Mouse (Mus musculus) heart, adult 2 months (tissue): Measurements from ENCODE around the gene Srrd. TPM values are rescaled to one million over a fixed set of nuclear protein-coding genes. Genes with fewer than 3 reads are reported as not detected.

ENCODE experiments used
- DNase-seq, 2 experiments: peaks; one replicate each; pipeline ENCODE4 v3.0.0; 2021
- H3K27ac ChIP-seq: fragments of 200-600 bp; 2 replicates; pipeline ENCODE4 v1.8.1; 2022
- H3K27me3 ChIP-seq: fragments of 200-500 bp; 2 replicates; pipeline ENCODE4 v1.6.1; 2012; ENCODE audit warnings: mild to moderate bottlenecking, low read length, inconsistent platforms, mixed read lengths; ENCODE audit not compliant: control insufficient read depth, insufficient read depth
- H3K36me3 ChIP-seq: fragments of 200-500 bp; 2 replicates; pipeline ENCODE4 v1.6.1; 2012; ENCODE audit warnings: low read length, inconsistent platforms; ENCODE audit not compliant: control insufficient read depth, insufficient read depth
- H3K4me1 ChIP-seq: fragments of 200-500 bp; 2 replicates; pipeline ENCODE4 v1.6.1; 2011; ENCODE audit warnings: low read length; ENCODE audit not compliant: control insufficient read depth, insufficient read depth
- H3K4me3 ChIP-seq: fragments of 200-600 bp; 2 replicates; pipeline ENCODE4 v1.8.1; 2022
- H3K79me2 ChIP-seq: fragments of 200-500 bp; replicated peaks from 2 replicates; pipeline ENCODE4 v1.6.1; 2012; ENCODE audit warnings: mild to moderate bottlenecking, inconsistent platforms, low read length, moderate library complexity, mixed read lengths; ENCODE audit not compliant: control insufficient read depth, insufficient read depth
- H3K9ac ChIP-seq: fragments of 200-500 bp; 2 replicates; pipeline ENCODE4 v1.6.1; 2012; ENCODE audit warnings: low read depth, mild to moderate bottlenecking, control low read depth, inconsistent platforms, low read length, mixed read lengths
- CTCF ChIP-seq: fragments of 200-600 bp; IDR thresholded peaks from 2 replicates; pipeline ENCODE4 v1.8.1; 2022; ENCODE audit warnings: antibody characterized with exemption, mild to moderate bottlenecking, moderate library complexity
- EP300 ChIP-seq: fragments of 200-500 bp; IDR thresholded peaks from 2 replicates; pipeline ENCODE4 v1.6.1; 2011; ENCODE audit warnings: low read depth, low read length, control low read depth; ENCODE audit not compliant: insufficient read depth
- POLR2A ChIP-seq: fragments of 200-500 bp; IDR thresholded peaks from 2 replicates; pipeline ENCODE4 v1.6.1; 2011; ENCODE audit warnings: mild to moderate bottlenecking, low read depth, low read length, control low read depth; ENCODE audit not compliant: insufficient read depth
- WGBS: fragments of 180-500 bp; shearing (Covaris S2); methylation state at CpG from one replicate; pipeline ENCODE4 v1.1.7; 2018; 5-methylcytosine and 5-hydroxymethylcytosine counted together
- intact Hi-C: fragments of 180-260 bp; cut with DNase I; formaldehyde crosslinking; loops from one replicate; pipeline ENCODE4 v1.15.1; 2025
- polyA plus RNA-seq: library from polyadenylated mRNA; depleted of rRNA; stranded (reverse); fragments of >200 nt; gene quantifications from 2 replicates; pipeline ENCODE4 v1.2.3, GENCODE M21; 2012
- total RNA-seq, 2 experiments: library from RNA; stranded (reverse); gene quantifications; 2 replicates each; pipeline ENCODE4 v1.2.3; 2021

The Srrd gene
- total and polyA plus RNA-seq, 3 experiments, result 6.5 to 23.4 (median 7.3) TPM

DNA sequence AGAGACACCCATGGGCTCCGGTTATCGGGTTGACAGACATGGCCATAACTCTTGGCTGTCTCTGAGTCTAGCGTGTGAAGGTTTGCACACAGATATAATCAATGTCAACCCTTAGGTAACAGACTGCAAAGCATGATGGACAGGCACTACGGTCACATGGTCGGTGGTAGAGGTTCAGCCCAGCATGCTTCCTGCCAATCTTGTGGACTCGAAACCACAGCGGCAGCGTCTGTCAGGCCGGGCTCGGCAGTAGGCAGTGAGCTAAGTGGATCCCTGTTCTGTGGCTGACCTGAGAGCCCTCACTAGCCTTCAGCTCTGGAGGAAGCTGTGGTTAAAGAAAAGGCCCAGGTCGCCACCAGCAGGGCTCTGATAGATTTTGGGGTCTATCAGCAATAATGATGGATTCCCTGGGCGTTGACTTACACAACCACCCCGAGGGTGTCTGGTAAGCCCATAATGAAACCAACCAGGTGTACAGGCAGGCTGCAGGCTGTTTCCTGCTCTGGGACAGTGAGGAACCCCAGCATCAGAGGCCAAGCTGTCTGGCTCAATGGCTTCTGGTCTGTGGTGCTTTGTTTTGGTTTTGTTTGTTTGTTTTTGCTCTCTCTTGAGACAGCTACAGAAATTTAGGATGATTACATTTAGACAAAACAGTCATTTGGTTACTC lies 42.1 kb upstream of the Srrd start:
- Histone ChIP-seq H3K27ac (no peak overlapping the region), H3K36me3 (no peaks in the 10 kb centered on the region), H3K79me2 (no peaks in the 10 kb centered on the region), H3K4me3 (no peak overlapping the region), H3K9ac (no peak overlapping the region), H3K27me3 (no peaks in the 10 kb centered on the region), H3K4me1 (peaks cover 2% of the 10 kb centered on the region; the same call in 1 of the 2 replicates)
- TF ChIP-seq POLR2A, result no peak
- no peak for TF ChIP-seq EP300
- TF ChIP-seq CTCF, result no peak
- WGBS, result 89% methylated on average over 13 of the region's 13 CpGs
- intact Hi-C loops, result no loop called here
- no peak for DNase-seq

DNA sequence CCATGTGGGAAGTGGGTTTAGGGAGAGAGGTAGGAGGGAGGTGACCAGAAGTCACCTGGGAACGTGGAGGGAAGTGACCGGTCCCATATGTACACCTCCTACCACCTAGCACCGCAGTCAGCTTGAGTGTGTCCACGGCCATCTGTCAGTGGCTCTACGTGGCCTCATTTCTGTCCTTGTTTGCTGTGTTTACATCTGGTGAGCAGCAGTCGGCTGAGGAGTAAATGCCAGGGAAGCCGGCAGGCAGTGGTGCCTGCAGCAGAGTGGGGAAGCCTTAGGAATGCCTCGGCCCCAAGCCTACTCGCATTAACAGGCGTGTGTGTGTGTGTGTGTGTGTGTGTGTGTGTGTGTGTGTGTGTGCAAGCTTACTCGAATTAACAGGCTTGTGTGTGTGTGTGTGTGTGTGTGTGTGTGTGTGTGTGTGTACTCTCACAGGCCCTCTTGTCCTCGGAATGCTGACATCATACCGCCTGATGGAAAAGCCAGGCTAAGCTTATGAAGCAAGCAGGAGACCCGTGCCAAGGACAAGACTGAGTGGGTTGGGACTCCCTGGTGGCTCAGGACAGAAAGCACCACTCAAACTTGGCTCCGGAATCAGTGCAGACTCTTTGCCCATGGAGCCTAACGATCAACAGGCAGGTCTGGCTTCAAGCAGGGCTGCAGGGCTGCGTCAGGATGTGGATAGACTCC lies 39.9 kb upstream of the Srrd start:
- Histone ChIP-seq H3K4me1 (peaks cover 2% of the 10 kb centered on the region; the same call in 1 of the 2 replicates), H3K27me3 (no peaks in the 10 kb centered on the region), H3K36me3 (no peaks in the 10 kb centered on the region), H3K79me2 (no peaks in the 10 kb centered on the region), H3K9ac (no peak overlapping the region), H3K4me3 (no peak overlapping the region), H3K27ac (no peak overlapping the region)
- TF ChIP-seq EP300 (no peak), CTCF (no peak), POLR2A (no peak)
- 59% methylated on average over 17 of the region's 17 CpGs for WGBS
- intact Hi-C loops, result no loop called here
- peak in 1 of 2 experiments; percentile 58 for DNase-seq

DNA sequence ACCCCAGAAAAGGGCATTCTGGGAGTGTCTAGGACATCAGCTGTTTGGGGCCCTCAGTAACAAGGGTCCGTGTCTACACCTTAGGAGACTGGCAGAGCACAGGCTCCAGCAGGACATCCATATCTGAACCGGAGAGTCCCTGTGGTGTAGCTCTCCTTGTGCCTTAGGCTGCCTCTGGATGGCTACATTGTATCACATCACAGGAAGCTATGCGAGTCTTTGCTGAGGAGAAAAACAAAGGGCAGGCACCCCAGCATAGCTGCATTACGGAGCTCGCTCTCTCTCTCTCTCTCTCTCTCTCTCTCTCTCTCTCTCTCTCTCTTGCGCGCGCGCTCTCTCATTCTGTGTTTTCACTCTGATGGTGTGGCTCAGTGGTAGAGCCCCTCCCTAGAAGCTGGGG lies 39.2 kb upstream of the Srrd start:
- WGBS, result 77% methylated on average over 9 of the region's 9 CpGs
- no peak overlapping the region for H3K27ac ChIP-seq
- no peaks in the 10 kb centered on the region for H3K79me2 ChIP-seq
- H3K27me3 ChIP-seq, result no peaks in the 10 kb centered on the region
- H3K4me1 ChIP-seq, result peaks cover 2% of the 10 kb centered on the region; the same call in 1 of the 2 replicates
- intact Hi-C loops, result no loop called here
- no peaks in the 10 kb centered on the region for H3K36me3 ChIP-seq
- DNase-seq, result no peak
- TF ChIP-seq CTCF (no peak), EP300 (no peak), POLR2A (no peak)
- no peak overlapping the region for H3K4me3 ChIP-seq
- no peak overlapping the region for H3K9ac ChIP-seq

DNA sequence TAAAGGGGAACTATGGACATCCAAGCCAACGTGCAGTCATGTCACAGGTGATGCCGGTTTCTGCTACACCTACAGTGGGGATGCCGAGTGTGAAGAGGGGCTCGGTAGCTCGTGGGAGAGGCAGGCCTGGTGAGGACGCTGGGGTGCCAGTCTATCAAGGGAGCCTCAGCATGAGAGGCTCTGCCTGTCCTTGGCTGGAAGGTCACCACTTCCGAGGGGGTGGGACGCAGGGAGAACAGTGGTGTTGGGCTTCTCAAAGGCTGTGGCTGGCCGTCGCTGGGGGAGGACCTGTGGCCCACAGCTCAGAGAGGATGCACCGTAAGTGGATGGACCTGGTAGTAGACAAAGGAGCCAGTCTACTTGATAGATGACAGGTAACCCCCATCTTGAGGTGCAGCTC lies 38.3 kb upstream of the Srrd start:
- 76% methylated on average over 11 of the region's 11 CpGs for WGBS
- Histone ChIP-seq H3K9ac (no peak overlapping the region), H3K79me2 (no peaks in the 10 kb centered on the region), H3K36me3 (no peaks in the 10 kb centered on the region), H3K4me3 (no peak overlapping the region), H3K27ac (no peak overlapping the region), H3K4me1 (peaks cover 2% of the 10 kb centered on the region; the same call in 1 of the 2 replicates), H3K27me3 (no peaks in the 10 kb centered on the region)
- TF ChIP-seq EP300 (no peak), POLR2A (no peak), CTCF (no peak)
- intact Hi-C loops, result no loop called here
- DNase-seq, result no peak

DNA sequence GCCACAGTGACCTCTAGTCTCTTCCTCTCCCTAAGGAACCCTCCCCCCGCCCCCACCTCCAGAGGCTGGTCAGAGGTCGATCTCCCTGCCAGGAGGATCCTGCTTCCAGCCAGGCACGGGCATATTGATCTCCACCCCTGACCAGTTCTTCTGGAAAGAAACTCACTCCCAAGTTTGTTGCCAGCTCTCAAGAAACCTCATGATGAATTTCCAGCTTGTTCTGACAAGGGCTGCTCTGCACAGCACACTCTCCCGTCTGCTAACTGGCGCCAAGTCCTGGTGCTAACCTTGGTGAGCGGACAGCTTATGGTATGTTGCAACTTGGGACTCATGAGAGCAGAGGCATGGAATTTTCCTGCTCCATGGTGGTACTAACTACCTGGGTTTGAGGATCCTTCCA lies 35.9 kb upstream of the Srrd start:
- intact Hi-C loops, result no loop called here
- Histone ChIP-seq H3K4me3 (no peak overlapping the region), H3K27me3 (no peaks in the 10 kb centered on the region), H3K79me2 (no peaks in the 10 kb centered on the region), H3K27ac (no peak overlapping the region), H3K9ac (no peak overlapping the region), H3K36me3 (no peaks in the 10 kb centered on the region), H3K4me1 (peaks cover 2% of the 10 kb centered on the region; the same call in 1 of the 2 replicates)
- no peak for DNase-seq
- no peak for TF ChIP-seq CTCF
- TF ChIP-seq EP300, result no peak
- TF ChIP-seq POLR2A, result no peak
- WGBS, result 80% methylated on average over 6 of the region's 6 CpGs

DNA sequence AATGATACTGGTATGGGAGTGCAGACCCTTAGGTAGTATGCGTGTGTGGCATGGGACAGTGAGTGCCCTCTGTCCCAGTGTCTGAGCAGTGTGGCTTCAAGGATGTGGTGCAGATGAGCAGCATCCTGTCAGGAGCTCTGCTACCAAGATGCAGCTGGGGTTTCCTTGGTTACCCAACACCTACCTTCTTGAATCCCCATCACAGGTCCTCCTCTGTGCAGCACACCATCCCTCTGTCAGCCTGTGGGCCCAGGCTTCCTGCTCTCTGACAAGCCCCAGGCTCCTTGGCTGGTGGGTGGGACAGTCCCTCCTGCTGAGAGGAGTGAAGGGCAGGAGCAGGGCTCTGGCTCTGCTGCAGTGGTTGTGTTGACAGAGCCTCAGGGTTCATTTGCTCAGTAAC lies 34.5 kb upstream of the Srrd start:
- H3K9ac ChIP-seq, result no peak overlapping the region
- TF ChIP-seq CTCF (no peak), EP300 (no peak), POLR2A (no peak)
- no peak overlapping the region for H3K4me3 ChIP-seq
- no peaks in the 10 kb centered on the region for H3K4me1 ChIP-seq
- intact Hi-C loops, result no loop called here
- H3K27me3 ChIP-seq, result no peaks in the 10 kb centered on the region
- no peaks in the 10 kb centered on the region for H3K36me3 ChIP-seq
- no peak overlapping the region for H3K27ac ChIP-seq
- DNase-seq, result no peak
- 96% methylated on average over 1 of the region's 1 CpGs for WGBS
- H3K79me2 ChIP-seq, result no peaks in the 10 kb centered on the region
